Mouse (Mus musculus): Measurements from ENCODE around the gene Pxn.

- TF ChIP-seq CTCF (IDR thresholded peaks at IDR 0.05; ENCODE audit: low read depth, low read length) (no peak), POLR2A (IDR thresholded peaks at IDR 0.05; ENCODE audit: extremely low read depth, insufficient read depth, low read length) (no peak)
These were observed 21.7 kb downstream of the Pxn start for GRCm38 (mm10) chr5:115528128-115528527.

Measured in liver, adult 2 months (tissue).